Mouse (Mus musculus) forebrain, embryonic 16.5 days (tissue): ENCODE data around the gene 4932438H23Rik. TPM values are rescaled to one million over a fixed set of nuclear protein-coding genes. Genes with fewer than 3 reads are reported as not detected.
A peak's percentile ranks its signal among the peaks of the same experiment; 100 is the strongest.

Experiments
- ATAC-seq: fragments of 200-750 bp; cut with Nextera tagmentation; 2 replicates; pipeline ENCODE4 v1.8.0; 2017; ENCODE audit warnings: mild to moderate bottlenecking, moderate library complexity
- H3K27ac ChIP-seq: fragments of 300-500 bp; sonication (generic); 2 replicates; pipeline ENCODE4 v1.5.1; 2014; ENCODE audit warnings: low read length, control low read depth
- H3K27me3 ChIP-seq: fragments of 300-500 bp; sonication (generic); replicated peaks from 2 replicates; pipeline ENCODE4 v1.6.1; 2014; ENCODE audit warnings: low read length; ENCODE audit not compliant: control insufficient read depth, insufficient read depth
- H3K36me3 ChIP-seq: fragments of 300-500 bp; sonication (generic); 2 replicates; pipeline ENCODE4 v1.6.1; 2014; ENCODE audit not compliant: control insufficient read depth, insufficient read depth
- H3K4me1 ChIP-seq: fragments of 300-500 bp; sonication (generic); replicated peaks from 2 replicates; pipeline ENCODE4 v1.6.1; 2014; ENCODE audit warnings: low read length; ENCODE audit not compliant: control insufficient read depth, insufficient read depth
- H3K4me2 ChIP-seq: fragments of 300-500 bp; sonication (generic); 2 replicates; pipeline ENCODE4 v1.6.1; 2014; ENCODE audit warnings: mild to moderate bottlenecking, low read length, control low read depth
- H3K4me3 ChIP-seq: fragments of 300-500 bp; sonication (generic); replicated peaks from 2 replicates; pipeline ENCODE4 v1.5.1; 2014; ENCODE audit warnings: mild to moderate bottlenecking, low read length, control low read depth
- H3K9ac ChIP-seq: fragments of 300-500 bp; sonication (generic); replicated peaks from 2 replicates; pipeline ENCODE4 v1.6.1; 2014; ENCODE audit warnings: low read depth, low read length, control low read depth
- H3K9me3 ChIP-seq: fragments of 300-500 bp; sonication (generic); 2 replicates; pipeline ENCODE4 v1.6.1; 2016; ENCODE audit warnings: low read length; ENCODE audit not compliant: control insufficient read depth
- WGBS: fragments of 180-500 bp; shearing (Covaris S2); extraction: QIAGEN DNeasy Blood & Tissue Kit; methylation state at CpG from one replicate; pipeline ENCODE4 v1.1.7; 2014; 5-methylcytosine and 5-hydroxymethylcytosine counted together
- polyA plus RNA-seq: library from polyadenylated mRNA; unstranded; fragments of >200 nt; fragmentation: Nextera tagmentation; extraction: Ambion mirVana; gene quantifications from 2 replicates; pipeline ENCODE4 v1.2.1, GENCODE M21; 2015

4932438H23Rik gene
- 0.32 and 0.39 TPM in 2 replicates for polyA plus RNA-seq

- no peak within 1 kb of the TSS for H3K4me2 ChIP-seq
- ATAC-seq, result no peak
- H3K27me3 ChIP-seq, result no peaks in the 10 kb centered on the region
- H3K4me1 ChIP-seq, result peaks cover 16% of the 10 kb centered on the region
- no peaks in the 10 kb centered on the region for H3K36me3 ChIP-seq
- WGBS, result 87% methylated on average over 8 of the region's 8 CpGs
- H3K4me3 ChIP-seq, result no peak within 1 kb of the TSS
- no peaks in the 10 kb centered on the region; the same call in 1 of the 2 replicates for H3K9me3 ChIP-seq
- H3K27ac ChIP-seq, result no peak within 1 kb of the TSS
- no peak within 1 kb of the TSS for H3K9ac ChIP-seq
Observed at GRCm38 (mm10) chr16:91095022-91095421, at the start of gene 4932438H23Rik. Gene 4932438H23Rik (minus strand): TSS chr16:91095122.

- H3K27ac ChIP-seq, result peak overlapping the region; percentile 39
- no peak overlapping the region for H3K4me3 ChIP-seq
- H3K27me3 ChIP-seq, result 0 out of 2 replicates have a peak, but pooled peaks cover 2% of the 10 kb centered on the region
- H3K4me1 ChIP-seq, result peaks cover 27% of the 10 kb centered on the region
- peak overlapping the region; percentile 31 for H3K4me2 ChIP-seq
- H3K36me3 ChIP-seq, result no peaks in the 10 kb centered on the region
- WGBS, result 5% methylated on average over 20 of the region's 20 CpGs
- H3K9me3 ChIP-seq, result peaks cover 13% of the 10 kb centered on the region
- 0 out of 2 replicates have a peak, but pooled peaks have one; percentile 17 for ATAC-seq
- H3K9ac ChIP-seq, result peak overlapping the region; percentile 39; the same call in 1 of the 2 replicates
Observed at GRCm38 (mm10) chr16:91140991-91141630, 46.2 kb upstream of the 4932438H23Rik start.

- Histone ChIP-seq H3K36me3 (no peaks in the 10 kb centered on the region), H3K9me3 (peaks cover 13% of the 10 kb centered on the region), H3K4me3 (no peak overlapping the region), H3K4me1 (peaks cover 27% of the 10 kb centered on the region), H3K9ac (0 out of 2 replicates have a peak overlapping the region, but pooled peaks have one; percentile 22), H3K27ac (peak overlapping the region; percentile 65; the same call in 1 of the 2 replicates), H3K4me2 (peak overlapping the region; percentile 41), H3K27me3 (0 out of 2 replicates have a peak, but pooled peaks cover 2% of the 10 kb centered on the region)
- peak; percentile 96 for ATAC-seq
- WGBS, result under 1% methylated on average over 10 of the region's 10 CpGs
Observed at GRCm38 (mm10) chr16:91140457-91140856, 45.5 kb upstream of the 4932438H23Rik start.

- H3K9me3 ChIP-seq, result peaks cover 13% of the 10 kb centered on the region
- H3K27me3 ChIP-seq, result 0 out of 2 replicates have a peak, but pooled peaks cover 2% of the 10 kb centered on the region
- H3K4me2 ChIP-seq, result peak overlapping the region; percentile 41
- H3K9ac ChIP-seq, result 0 out of 2 replicates have a peak overlapping the region, but pooled peaks have one; percentile 22
- peak; percentile 82 for ATAC-seq
- peak overlapping the region; percentile 6; the same call in 1 of the 2 replicates for H3K4me3 ChIP-seq
- WGBS, result 1% methylated on average over 13 of the region's 13 CpGs
- no peaks in the 10 kb centered on the region for H3K36me3 ChIP-seq
- peak overlapping the region; percentile 65 for H3K27ac ChIP-seq
- H3K4me1 ChIP-seq, result peaks cover 27% of the 10 kb centered on the region
Observed at GRCm38 (mm10) chr16:91140056-91140455, 45.1 kb upstream of the 4932438H23Rik start.

GRCm38 (mm10) chr16:91139481-91139880 lies 44.6 kb upstream of the 4932438H23Rik start:
- Histone ChIP-seq H3K27ac (peak overlapping the region; percentile 65), H3K27me3 (0 out of 2 replicates have a peak, but pooled peaks cover 2% of the 10 kb centered on the region), H3K4me1 (peaks cover 27% of the 10 kb centered on the region), H3K4me3 (no peak overlapping the region), H3K9me3 (peaks cover 11% of the 10 kb centered on the region), H3K9ac (no peak overlapping the region), H3K36me3 (no peaks in the 10 kb centered on the region), H3K4me2 (peak overlapping the region; percentile 41)
- ATAC-seq, result peak; percentile 6; the same call in 1 of the 2 replicates
- WGBS, result 11% methylated on average over 10 of the region's 10 CpGs

- H3K27ac ChIP-seq, result no peak overlapping the region
- ATAC-seq, result no peak
- H3K27me3 ChIP-seq, result 0 out of 2 replicates have a peak, but pooled peaks cover 2% of the 10 kb centered on the region
- H3K4me2 ChIP-seq, result no peak overlapping the region
- 68% methylated on average over 3 of the region's 3 CpGs for WGBS
- no peaks in the 10 kb centered on the region for H3K36me3 ChIP-seq
- H3K9ac ChIP-seq, result no peak overlapping the region
- no peak overlapping the region for H3K4me3 ChIP-seq
- H3K9me3 ChIP-seq, result 0 out of 2 replicates have a peak, but pooled peaks cover 3% of the 10 kb centered on the region
- peaks cover 27% of the 10 kb centered on the region for H3K4me1 ChIP-seq
Observed at GRCm38 (mm10) chr16:91138736-91139135, 43.8 kb upstream of the 4932438H23Rik start.

- Histone ChIP-seq H3K27me3 (0 out of 2 replicates have a peak, but pooled peaks cover 2% of the 10 kb centered on the region), H3K4me1 (peaks cover 27% of the 10 kb centered on the region), H3K9ac (no peak overlapping the region), H3K36me3 (no peaks in the 10 kb centered on the region), H3K9me3 (0 out of 2 replicates have a peak, but pooled peaks cover 3% of the 10 kb centered on the region), H3K27ac (no peak overlapping the region), H3K4me2 (no peak overlapping the region), H3K4me3 (no peak overlapping the region)
- no peak for ATAC-seq
- WGBS, result 93% methylated on average over 7 of the region's 7 CpGs
Observed at GRCm38 (mm10) chr16:91138151-91138550, 43.2 kb upstream of the 4932438H23Rik start.

GRCm38 (mm10) chr16:91136607-91137006 lies 41.7 kb upstream of the 4932438H23Rik start:
- 0 out of 2 replicates have a peak, but pooled peaks cover 3% of the 10 kb centered on the region for H3K9me3 ChIP-seq
- H3K9ac ChIP-seq, result no peak overlapping the region
- H3K27me3 ChIP-seq, result 0 out of 2 replicates have a peak, but pooled peaks cover 2% of the 10 kb centered on the region
- H3K4me3 ChIP-seq, result no peak overlapping the region
- no peaks in the 10 kb centered on the region for H3K36me3 ChIP-seq
- no peak overlapping the region for H3K27ac ChIP-seq
- H3K4me1 ChIP-seq, result peaks cover 26% of the 10 kb centered on the region
- no peak overlapping the region for H3K4me2 ChIP-seq
- WGBS, result 86% methylated on average over 3 of the region's 3 CpGs
- no peak for ATAC-seq

GRCm38 (mm10) chr16:91129916-91130315 lies 35.0 kb upstream of the 4932438H23Rik start:
- H3K9me3 ChIP-seq, result no peaks in the 10 kb centered on the region
- no peaks in the 10 kb centered on the region for H3K36me3 ChIP-seq
- H3K4me2 ChIP-seq, result no peak overlapping the region
- 92% methylated on average over 15 of the region's 15 CpGs for WGBS
- H3K4me1 ChIP-seq, result no peaks in the 10 kb centered on the region
- H3K9ac ChIP-seq, result no peak overlapping the region
- H3K27ac ChIP-seq, result no peak overlapping the region
- H3K4me3 ChIP-seq, result no peak overlapping the region
- H3K27me3 ChIP-seq, result 0 out of 2 replicates have a peak, but pooled peaks cover under 1% of the 10 kb centered on the region
- no peak for ATAC-seq
